Mouse (Mus musculus) layer of hippocampus, adult 2 months (tissue): ENCODE data around the gene Kcnq1. TPM values are rescaled to one million over a fixed set of nuclear protein-coding genes. Genes with fewer than 3 reads are reported as not detected.

Experiments used
- DNase-seq, 2 experiments: peaks; one replicate each; pipeline ENCODE4 v3.0.0; 2022; ENCODE audit warnings: low spot score in 2 of 2
- H3K27ac ChIP-seq: fragments of 200-600 bp; 2 replicates; pipeline ENCODE4 v1.8.1; 2022
- H3K4me3 ChIP-seq: fragments of 200-600 bp; 2 replicates; pipeline ENCODE4 v1.8.1; 2022; ENCODE audit warnings: mild to moderate bottlenecking
- CTCF ChIP-seq: fragments of 200-600 bp; conservative IDR thresholded peaks from 2 replicates; pipeline ENCODE4 v1.8.1; 2022; ENCODE audit warnings: antibody characterized with exemption, mild to moderate bottlenecking, moderate library complexity
- long read RNA-seq, 2 experiments: library from polyadenylated mRNA; stranded (forward); transcript quantifications; one replicate each; pipeline ENCODE4 v2.0.0; 2021; ENCODE audit warnings: borderline mapping rate in 2 of 2
- total RNA-seq, 2 experiments: library from RNA; stranded (reverse); gene quantifications; 2 replicates each; pipeline ENCODE4 v1.2.3; 2021

Gene Kcnq1
- total RNA-seq = under 1 TPM; 0.29 to 0.97 TPM
- long read RNA-seq, experiment 1, partial matches to known transcripts = 0 of 2 reads
- long read RNA-seq, experiment 1, other reads (novel, unspliced or antisense) = 2 of 2 reads
- long read RNA-seq, experiment 2, partial matches to known transcripts = 0 of 4 reads
- long read RNA-seq, experiment 2, other reads (novel, unspliced or antisense) = 4 of 4 reads

GRCm38 (mm10) chr7:143106062-143106461 is at the start of gene Kcnq1:
Kcnq1 (plus strand) TSS chr7:143106362.
- no peak for TF ChIP-seq CTCF
- H3K27ac ChIP-seq = no peak within 1 kb of the TSS
- no peak for DNase-seq
- H3K4me3 ChIP-seq = peak within 1 kb of the TSS; percentile 41

DNA sequence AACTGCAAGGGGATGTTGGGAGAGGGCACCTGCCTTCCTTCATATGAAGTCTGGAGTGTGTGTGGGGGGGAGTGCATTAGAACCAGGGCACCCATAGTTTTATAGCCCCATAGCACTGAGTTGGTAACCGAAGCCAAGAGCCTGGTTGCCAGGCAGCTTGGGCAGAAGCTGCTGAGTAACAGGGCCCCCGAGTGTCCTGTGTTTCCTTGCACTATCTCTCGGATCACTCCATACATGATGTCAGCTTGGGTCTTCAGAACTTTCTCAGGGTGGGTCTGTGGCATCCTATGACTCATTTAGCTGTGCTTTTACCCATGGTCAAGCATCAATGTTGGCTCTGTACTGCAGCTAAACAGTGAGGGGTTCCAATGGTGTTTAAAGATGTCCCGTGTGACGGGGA is 49.1 kb upstream of the Kcnq1 start:
- peak overlapping the region; percentile 67 for H3K27ac ChIP-seq
- no peak for DNase-seq
- 0 out of 2 replicates have a peak overlapping the region, but pooled peaks have one; percentile 9 for H3K4me3 ChIP-seq
- no peak for TF ChIP-seq CTCF

GRCm38 (mm10) chr7:143057667-143058220 is 48.4 kb upstream of the Kcnq1 start:
- Histone ChIP-seq H3K4me3 (no peak overlapping the region; the same call in 1 of the 2 replicates), H3K27ac (peak overlapping the region; percentile 67)
- DNase-seq = no peak
- TF ChIP-seq CTCF = no peak

- Histone ChIP-seq H3K4me3 (no peak overlapping the region), H3K27ac (peak overlapping the region; percentile 67)
- no peak for TF ChIP-seq CTCF
- no peak for DNase-seq
Observed at GRCm38 (mm10) chr7:143058221-143058697, 47.9 kb upstream of the Kcnq1 start.

DNA sequence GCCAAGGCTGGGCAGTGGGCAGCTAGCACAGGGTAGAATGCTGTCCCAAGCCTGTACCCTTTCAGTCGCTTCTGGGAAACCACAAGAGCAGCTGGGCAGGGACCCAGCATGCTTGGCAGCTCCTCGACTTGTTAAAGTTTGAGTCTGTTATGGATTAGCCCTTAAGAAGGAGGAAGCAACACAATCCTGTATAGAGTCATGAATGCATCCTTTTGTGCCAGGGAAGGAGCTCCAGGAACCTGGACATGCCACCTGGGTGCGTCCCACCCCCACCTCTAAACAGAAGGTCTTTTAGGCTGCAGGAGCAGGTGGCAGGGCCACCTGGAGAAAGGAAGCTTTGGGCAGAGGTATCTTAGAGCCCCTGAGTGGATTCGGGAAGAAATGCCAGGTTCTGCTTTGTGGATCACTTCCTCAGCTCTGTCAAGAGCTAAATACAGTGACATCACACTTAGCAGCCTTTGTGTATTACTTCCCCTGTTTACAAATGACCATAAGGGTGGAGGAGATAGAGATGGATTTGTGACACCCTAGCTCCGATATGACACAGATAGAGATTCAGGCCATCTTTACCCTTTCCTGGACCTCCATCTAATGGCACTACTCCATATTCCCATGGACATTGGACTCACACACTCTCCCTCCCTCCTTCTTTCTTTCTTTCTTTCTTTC is 46.8 kb upstream of the Kcnq1 start:
- Histone ChIP-seq H3K4me3 (no peak overlapping the region), H3K27ac (peak overlapping the region; percentile 67)
- peak in 1 of 2 experiments; percentile 27 for DNase-seq
- TF ChIP-seq CTCF = no peak

- no peak for TF ChIP-seq CTCF
- no peak overlapping the region for H3K4me3 ChIP-seq
- H3K27ac ChIP-seq = peak overlapping the region; percentile 74
- DNase-seq = no peak
Observed at GRCm38 (mm10) chr7:143062704-143063103, 43.5 kb upstream of the Kcnq1 start.

GRCm38 (mm10) chr7:143064226-143064625 is 41.9 kb upstream of the Kcnq1 start:
- no peak overlapping the region for H3K4me3 ChIP-seq
- peak overlapping the region; percentile 74 for H3K27ac ChIP-seq
- peak; percentile 46 to 77 for DNase-seq
- TF ChIP-seq CTCF = no peak

GRCm38 (mm10) chr7:143065692-143066091 is 40.5 kb upstream of the Kcnq1 start:
- no peak for TF ChIP-seq CTCF
- no peak overlapping the region for H3K4me3 ChIP-seq
- DNase-seq = no peak
- H3K27ac ChIP-seq = no peak overlapping the region

GRCm38 (mm10) chr7:143067469-143067868 is 38.7 kb upstream of the Kcnq1 start:
- no peak overlapping the region for H3K4me3 ChIP-seq
- DNase-seq = no peak
- no peak for TF ChIP-seq CTCF
- no peak overlapping the region for H3K27ac ChIP-seq

DNA sequence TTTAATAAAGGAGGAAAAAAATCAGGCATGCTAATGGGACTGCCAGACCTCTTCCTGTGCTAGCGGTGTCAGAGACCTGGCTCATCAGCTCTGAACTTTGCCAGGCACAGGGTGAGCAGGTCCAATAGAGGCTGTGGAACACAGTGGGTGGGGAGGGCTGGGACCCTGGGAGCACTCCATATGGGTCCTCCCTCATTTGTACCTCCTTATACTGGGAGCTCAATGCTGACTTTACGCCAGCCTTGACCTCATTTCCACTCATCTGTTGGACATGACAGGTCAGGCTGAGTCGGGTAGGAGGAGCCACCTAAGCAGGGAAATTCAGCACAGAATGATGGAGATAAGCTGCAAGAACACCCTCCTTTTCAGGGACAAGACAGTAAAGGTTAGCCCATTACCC is 38.3 kb upstream of the Kcnq1 start:
- no peak overlapping the region; the same call in 1 of the 2 replicates for H3K4me3 ChIP-seq
- DNase-seq = no peak
- peak overlapping the region; percentile 89; the same call in 1 of the 2 replicates for H3K27ac ChIP-seq
- TF ChIP-seq CTCF = no peak

GRCm38 (mm10) chr7:143068316-143068881 is 37.8 kb upstream of the Kcnq1 start:
- DNase-seq = peak in 1 of 2 experiments; percentile 62
- Histone ChIP-seq H3K27ac (peak overlapping the region; percentile 89), H3K4me3 (peak overlapping the region; percentile 58)
- 0 out of 2 replicates have a peak, but pooled peaks have one; percentile 5 for TF ChIP-seq CTCF

- Histone ChIP-seq H3K4me3 (peak within 1 kb of the TSS; percentile 94), H3K27ac (peak within 1 kb of the TSS; percentile 89)
- TF ChIP-seq CTCF = no peak
- DNase-seq = peak; percentile 99 to 100
Observed at GRCm38 (mm10) chr7:143068882-143069591, 37.1 kb upstream of the Kcnq1 start, which contains the start of gene Tssc4. Tssc4 (plus strand) TSS chr7:143069249.
